Mouse (Mus musculus): ENCODE results near the gene 0610010F05Rik. TPM values are rescaled to one million over a fixed set of nuclear protein-coding genes. Genes with fewer than 3 reads are reported as not detected.

0610010F05Rik gene
- 3.1 and 3.4 TPM in 2 replicates for polyA plus RNA-seq (2012; rRNA removed; ENCODE audit: low replicate concordance)

DNA sequence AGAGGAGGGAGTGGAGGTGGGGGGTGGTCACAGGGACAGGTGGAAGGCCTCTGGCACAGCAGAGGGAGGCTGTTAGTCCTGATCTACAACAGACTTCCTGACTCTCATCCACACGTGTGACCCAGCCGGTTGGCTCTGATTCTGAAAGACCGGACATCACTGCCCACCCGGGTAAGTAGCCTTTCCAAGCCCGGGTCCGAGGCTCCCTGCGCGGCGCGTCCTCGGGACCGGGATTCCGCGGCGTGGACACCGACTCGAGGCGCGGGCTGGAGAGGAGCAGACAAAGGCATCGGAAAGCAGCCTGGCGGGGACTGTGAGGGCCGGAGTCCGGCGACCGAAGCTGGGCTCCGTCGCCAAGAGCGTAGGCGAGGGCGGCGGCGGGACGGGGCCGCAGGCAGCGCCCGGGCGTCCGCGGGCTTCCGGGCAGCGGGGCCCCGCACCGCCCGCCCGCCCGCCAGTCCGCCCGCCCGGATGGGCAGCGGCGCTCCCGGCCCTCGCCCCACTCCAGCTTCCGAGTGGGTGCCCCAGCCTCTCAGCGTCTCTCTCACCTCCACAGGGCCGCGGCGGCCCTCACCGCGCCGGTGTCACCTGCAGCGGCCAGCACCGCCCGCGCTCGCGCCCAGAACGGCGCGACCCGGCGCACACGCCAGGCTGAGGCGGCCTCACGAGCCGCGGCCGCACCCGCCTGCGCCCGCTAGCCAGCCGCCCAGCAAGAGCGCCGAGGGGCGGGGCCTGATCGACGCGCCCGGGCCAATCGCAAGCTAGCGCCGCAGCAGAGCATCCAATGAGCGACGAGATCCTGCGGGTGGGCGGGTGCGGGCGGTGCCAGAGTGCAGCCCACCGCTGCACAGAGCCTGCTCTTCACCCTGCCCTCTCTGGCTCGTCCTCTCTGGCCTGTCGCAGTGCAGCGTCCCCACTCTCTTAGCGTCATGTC, at the start of gene 0610010F05Rik:
0610010F05Rik (minus strand) TSS at position 695 of the 934 bp plus-strand sequence.

DNA sequence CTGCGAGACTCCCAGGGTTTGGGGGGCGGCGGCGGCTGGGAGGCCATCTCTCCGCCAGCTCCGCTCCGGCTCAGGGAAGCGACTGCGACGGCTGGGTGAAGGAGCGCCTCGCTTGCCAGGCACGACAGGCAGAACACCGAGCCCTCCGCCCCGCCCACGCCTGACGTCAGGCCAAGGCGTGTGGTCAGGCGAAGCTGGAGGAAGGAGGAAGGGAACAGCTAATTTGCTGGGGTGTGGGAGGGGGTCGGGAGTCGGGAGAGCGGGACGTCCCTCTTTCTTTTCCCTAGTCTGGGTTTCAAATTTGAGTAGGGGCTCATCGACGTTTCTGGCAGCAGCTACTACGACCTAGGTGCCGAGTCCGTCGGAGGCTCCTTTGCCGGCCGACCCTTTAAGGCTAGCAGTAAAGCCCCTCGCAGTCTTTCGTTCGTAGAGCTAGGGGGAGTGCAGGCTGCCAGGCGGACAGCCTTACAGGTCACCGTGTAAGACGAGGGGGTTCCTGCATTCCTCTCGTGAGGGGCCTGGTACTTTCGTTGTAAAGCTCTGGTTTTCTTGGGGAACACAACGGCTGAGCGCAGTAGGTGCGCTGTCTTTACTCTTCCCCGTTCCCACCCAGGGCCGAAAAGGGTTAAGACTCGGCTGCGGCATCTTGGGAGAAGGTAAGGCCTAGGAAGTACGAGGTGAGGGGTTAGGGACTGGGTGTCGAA, 32.5 kb upstream of the 0610010F05Rik start, which contains the start of gene Pex13:
Pex13 (minus strand) TSS at position 162 of the 704 bp plus-strand sequence.

DNA sequence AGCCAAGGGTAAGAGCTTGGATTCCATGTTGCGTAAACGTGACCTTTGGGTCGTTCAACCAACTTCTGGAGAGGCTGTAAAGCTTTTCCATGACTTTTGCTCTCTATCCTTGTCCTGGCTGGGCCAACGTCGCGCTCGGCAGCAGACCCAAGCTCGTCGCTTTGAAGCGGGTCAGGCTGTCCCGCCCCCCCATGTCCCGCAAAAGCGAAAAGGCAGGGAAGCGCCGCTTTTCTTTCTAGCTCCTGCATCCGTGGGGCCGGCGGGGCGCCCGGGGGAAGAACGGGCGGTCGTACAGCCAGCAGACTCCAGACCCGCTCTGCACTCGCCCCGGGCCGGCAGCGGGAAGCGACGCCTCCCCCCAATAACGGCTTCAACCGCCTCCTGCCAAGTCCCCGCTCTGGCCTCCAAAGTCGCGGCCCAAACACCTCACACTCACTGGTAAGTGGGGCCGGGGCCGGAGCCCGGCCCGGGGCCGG, 31.9 kb upstream of the 0610010F05Rik start, which contains the start of gene Pus10:
Pus10 (plus strand) TSS at position 364 of the 476 bp plus-strand sequence.

DNA sequence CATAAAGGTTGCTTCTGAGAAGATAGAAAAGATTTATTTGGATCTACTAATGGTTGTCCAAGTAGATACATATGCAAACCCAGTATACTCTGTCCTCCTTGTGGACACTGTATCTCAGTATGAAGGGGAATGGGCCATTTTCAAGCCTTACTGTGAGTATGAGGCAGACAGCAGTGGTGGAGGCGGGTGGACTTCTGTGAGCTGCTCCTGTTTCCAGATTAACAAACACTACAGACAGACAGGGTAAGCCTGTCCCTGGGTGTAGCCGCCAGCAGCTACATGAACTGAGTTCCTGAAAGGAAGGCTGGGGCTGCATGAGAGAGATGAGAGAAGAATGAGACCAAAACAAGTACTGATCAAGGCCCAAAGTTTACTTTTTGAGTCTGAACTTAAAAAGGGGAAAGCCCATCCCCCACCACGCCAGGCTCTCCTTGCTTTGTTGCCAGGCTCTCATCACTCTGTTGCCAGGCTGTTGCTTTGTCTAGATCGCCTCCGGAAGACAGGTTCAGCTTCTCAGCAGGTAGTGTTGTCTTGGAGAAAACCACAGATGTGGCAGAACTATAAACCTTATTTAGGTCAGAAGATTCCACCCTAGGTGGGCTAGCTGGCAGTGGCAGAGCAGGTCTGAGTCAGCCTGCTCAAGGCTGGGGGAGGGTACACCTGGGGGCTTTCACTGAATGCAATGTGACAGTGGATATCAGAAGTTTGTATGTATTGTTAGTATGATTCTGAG, 112.8 kb downstream of the 0610010F05Rik start, which contains the start of gene 1700093K21Rik:
1700093K21Rik (minus strand) TSS at position 683 of the 733 bp plus-strand sequence.

Other genes starting within 250 kb of the 0610010F05Rik start
- 8.9 and 10.2 TPM in 2 replicates for gene Ahsa2, start 135.6 kb downstream of the 0610010F05Rik start, polyA plus RNA-seq (2012; rRNA removed; ENCODE audit: low replicate concordance)
- 0.40 TPM in 1 of 2 replicates, not detected in the other for gene 1700093K21Rik, start 112.5 kb downstream of the 0610010F05Rik start, polyA plus RNA-seq (2012; rRNA removed; ENCODE audit: low replicate concordance)
- 2.1 and 3.9 TPM in 2 replicates for gene Pus10, start 32.0 kb upstream of the 0610010F05Rik start, polyA plus RNA-seq (2012; rRNA removed; ENCODE audit: low replicate concordance)
- gene Pex13, start 32.3 kb upstream of the 0610010F05Rik start, polyA plus RNA-seq (2012; rRNA removed; ENCODE audit: low replicate concordance), result 14.6 and 17.5 TPM in 2 replicates
- gene Rel, start 137.3 kb upstream of the 0610010F05Rik start, polyA plus RNA-seq (2012; rRNA removed; ENCODE audit: low replicate concordance), result 6.1 and 7.2 TPM in 2 replicates